Mouse (Mus musculus) embryonic facial prominence, embryonic 14.5 days (tissue): ENCODE data around the gene 3110040N11Rik. TPM values are rescaled to one million over a fixed set of nuclear protein-coding genes. Genes with fewer than 3 reads are reported as not detected.

Source experiments
- ATAC-seq: fragments of 200-750 bp; cut with Nextera tagmentation; 2 replicates; pipeline ENCODE4 v1.8.0; 2017; ENCODE audit warnings: low read depth, moderate number of reproducible peaks, moderate TSS enrichment
- DNase-seq: peaks from one replicate; pipeline ENCODE4 v3.0.0-alpha.2; 2015; ENCODE audit warnings: low spot score
- H3K27ac ChIP-seq: fragments of 300-500 bp; sonication (generic); replicated peaks from 2 replicates; pipeline ENCODE4 v1.5.1; 2014; ENCODE audit warnings: low read depth, mild to moderate bottlenecking, low read length, moderate library complexity
- H3K27me3 ChIP-seq: fragments of 300-500 bp; sonication (generic); replicated peaks from 2 replicates; pipeline ENCODE4 v1.6.1; 2014; ENCODE audit warnings: low read length; ENCODE audit not compliant: control insufficient read depth, insufficient read depth
- H3K36me3 ChIP-seq: fragments of 300-500 bp; sonication (generic); 2 replicates; pipeline ENCODE4 v1.6.1; 2014; ENCODE audit warnings: low read length, mixed read lengths; ENCODE audit not compliant: control insufficient read depth, insufficient read depth
- H3K4me1 ChIP-seq: fragments of 300-500 bp; sonication (generic); 2 replicates; pipeline ENCODE4 v1.6.1; 2014; ENCODE audit warnings: antibody characterized with exemption, low read length; ENCODE audit not compliant: control insufficient read depth, insufficient read depth
- H3K4me2 ChIP-seq: fragments of 300-500 bp; sonication (generic); 2 replicates; pipeline ENCODE4 v1.6.1; 2014; ENCODE audit warnings: low read depth, mild to moderate bottlenecking, low read length, moderate library complexity, mixed read lengths
- H3K4me3 ChIP-seq: fragments of 300-500 bp; sonication (generic); 2 replicates; pipeline ENCODE4 v1.5.1; 2014; ENCODE audit warnings: low read depth, mild to moderate bottlenecking, low read length
- H3K9ac ChIP-seq: fragments of 300-500 bp; sonication (generic); 2 replicates; pipeline ENCODE4 v1.6.1; 2014; ENCODE audit warnings: low read depth, mild to moderate bottlenecking, low read length, moderate library complexity, mixed read lengths
- H3K9me3 ChIP-seq: fragments of 300-500 bp; sonication (generic); 2 replicates; pipeline ENCODE4 v1.6.1; 2016; ENCODE audit warnings: low read length; ENCODE audit not compliant: control insufficient read depth
- WGBS: fragments of 180-500 bp; shearing (Covaris S2); extraction: QIAGEN DNeasy Blood & Tissue Kit; methylation state at CpG from one replicate; pipeline ENCODE4 v1.1.7; 2014; 5-methylcytosine and 5-hydroxymethylcytosine counted together
- polyA plus RNA-seq: library from polyadenylated mRNA; unstranded; fragments of >200 nt; fragmentation: Nextera tagmentation; extraction: Ambion mirVana; gene quantifications from 2 replicates; pipeline ENCODE4 v1.2.1, GENCODE M21; 2014

The 3110040N11Rik gene
- polyA plus RNA-seq, 1 experiment from 2014 or later: 51.3 TPM

- Histone ChIP-seq H3K27ac (peak within 1 kb of the TSS; percentile 86), H3K9me3 (no peaks in the 10 kb centered on the region), H3K4me3 (peak within 1 kb of the TSS; percentile 79), H3K4me1 (peaks cover 11% of the 10 kb centered on the region), H3K4me2 (peak within 1 kb of the TSS; percentile 78), H3K27me3 (no peaks in the 10 kb centered on the region), H3K36me3 (no peaks in the 10 kb centered on the region), H3K9ac (peak within 1 kb of the TSS; percentile 91)
- peak; percentile 96 for ATAC-seq
- WGBS: under 1% methylated on average over 47 of the region's 56 CpGs
- DNase-seq: peak; percentile 98
These were observed 26.8 kb downstream of the 3110040N11Rik start, which contains the start of gene Ramac for GRCm38 (mm10) chr7:81762180-81763109. TSS of gene Ramac (plus strand) at chr7:81762925.

DNA sequence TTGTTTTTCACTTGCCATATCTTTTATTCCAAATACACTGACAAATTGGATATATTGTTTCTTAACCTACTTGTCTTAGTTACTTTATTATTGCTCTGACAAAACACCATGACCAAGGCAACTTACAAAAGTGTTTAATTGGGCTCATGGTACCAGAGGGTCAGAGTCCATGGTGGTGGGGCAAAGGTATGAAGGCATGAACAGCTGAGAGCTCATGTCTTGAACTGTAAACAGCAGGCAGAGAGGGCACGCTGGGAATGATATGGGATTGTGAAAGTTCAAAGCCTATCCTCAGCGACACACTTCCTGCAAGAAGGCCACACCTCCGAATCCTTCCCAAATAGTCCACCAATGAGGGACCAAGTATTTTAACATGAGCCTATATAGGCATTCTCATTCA lies 41.3 kb downstream of the 3110040N11Rik start:
- Histone ChIP-seq H3K4me3 (no peak overlapping the region), H3K9ac (no peak overlapping the region), H3K27me3 (no peaks in the 10 kb centered on the region), H3K9me3 (no peaks in the 10 kb centered on the region), H3K36me3 (no peaks in the 10 kb centered on the region), H3K4me2 (no peak overlapping the region), H3K4me1 (no peaks in the 10 kb centered on the region), H3K27ac (no peak overlapping the region)
- DNase-seq (no peak), ATAC-seq (no peak)
- 84% methylated on average over 3 of the region's 3 CpGs for WGBS

- WGBS: 64% methylated on average over 4 of the region's 4 CpGs
- Histone ChIP-seq H3K27ac (no peak overlapping the region), H3K4me1 (no peaks in the 10 kb centered on the region), H3K9me3 (no peaks in the 10 kb centered on the region), H3K9ac (no peak overlapping the region), H3K27me3 (no peaks in the 10 kb centered on the region), H3K4me3 (no peak overlapping the region), H3K4me2 (no peak overlapping the region), H3K36me3 (no peaks in the 10 kb centered on the region)
- ATAC-seq (no peak), DNase-seq (peak; percentile 58)
These were observed 45.1 kb downstream of the 3110040N11Rik start for GRCm38 (mm10) chr7:81744145-81744544.

GRCm38 (mm10) chr7:81740010-81740409 lies 49.3 kb downstream of the 3110040N11Rik start:
- H3K36me3 ChIP-seq: no peaks in the 10 kb centered on the region
- ATAC-seq: no peak
- DNase-seq: no peak
- WGBS: 90% methylated on average over 7 of the region's 7 CpGs
- no peak overlapping the region for H3K4me2 ChIP-seq
- no peaks in the 10 kb centered on the region for H3K9me3 ChIP-seq
- H3K4me1 ChIP-seq: no peaks in the 10 kb centered on the region
- H3K9ac ChIP-seq: no peak overlapping the region
- H3K4me3 ChIP-seq: no peak overlapping the region
- no peaks in the 10 kb centered on the region for H3K27me3 ChIP-seq
- H3K27ac ChIP-seq: no peak overlapping the region

DNA sequence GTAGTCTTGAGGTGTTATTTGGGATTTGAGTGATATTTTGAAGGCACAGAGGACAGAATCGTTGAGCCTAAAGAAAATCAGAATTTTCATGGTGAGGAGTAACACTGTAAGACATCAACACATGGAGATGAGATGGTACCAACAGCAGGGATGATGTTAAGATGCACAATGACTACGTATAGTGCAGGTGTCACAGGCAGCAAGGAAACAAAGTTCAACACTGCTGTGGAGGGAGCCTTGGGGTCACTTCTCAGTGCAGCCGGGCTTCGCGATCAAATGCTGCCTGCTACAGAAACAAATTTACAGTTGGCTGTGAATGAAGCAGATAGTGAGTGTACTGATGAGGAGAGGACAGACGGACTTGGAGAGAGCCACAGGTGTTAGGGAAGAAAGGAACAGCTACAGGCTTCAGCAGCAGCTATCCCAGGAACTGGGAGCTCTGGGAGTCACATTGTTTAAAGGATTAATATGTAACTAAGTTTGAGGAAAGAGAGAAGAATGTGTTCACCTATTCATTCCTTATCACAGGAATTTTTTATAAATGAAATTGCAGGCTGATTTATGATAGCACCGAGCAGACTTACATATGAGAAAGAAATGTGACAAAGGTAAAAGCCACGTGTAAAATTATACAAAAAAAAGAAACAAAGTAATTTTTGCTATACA lies 50.4 kb downstream of the 3110040N11Rik start:
- H3K27me3 ChIP-seq: no peaks in the 10 kb centered on the region
- H3K9ac ChIP-seq: no peak overlapping the region
- H3K4me1 ChIP-seq: no peaks in the 10 kb centered on the region
- 76% methylated on average over 8 of the region's 8 CpGs for WGBS
- no peak overlapping the region for H3K4me3 ChIP-seq
- no peaks in the 10 kb centered on the region for H3K36me3 ChIP-seq
- no peak overlapping the region for H3K27ac ChIP-seq
- ATAC-seq: no peak
- DNase-seq: no peak
- no peaks in the 10 kb centered on the region for H3K9me3 ChIP-seq
- no peak overlapping the region for H3K4me2 ChIP-seq

DNA sequence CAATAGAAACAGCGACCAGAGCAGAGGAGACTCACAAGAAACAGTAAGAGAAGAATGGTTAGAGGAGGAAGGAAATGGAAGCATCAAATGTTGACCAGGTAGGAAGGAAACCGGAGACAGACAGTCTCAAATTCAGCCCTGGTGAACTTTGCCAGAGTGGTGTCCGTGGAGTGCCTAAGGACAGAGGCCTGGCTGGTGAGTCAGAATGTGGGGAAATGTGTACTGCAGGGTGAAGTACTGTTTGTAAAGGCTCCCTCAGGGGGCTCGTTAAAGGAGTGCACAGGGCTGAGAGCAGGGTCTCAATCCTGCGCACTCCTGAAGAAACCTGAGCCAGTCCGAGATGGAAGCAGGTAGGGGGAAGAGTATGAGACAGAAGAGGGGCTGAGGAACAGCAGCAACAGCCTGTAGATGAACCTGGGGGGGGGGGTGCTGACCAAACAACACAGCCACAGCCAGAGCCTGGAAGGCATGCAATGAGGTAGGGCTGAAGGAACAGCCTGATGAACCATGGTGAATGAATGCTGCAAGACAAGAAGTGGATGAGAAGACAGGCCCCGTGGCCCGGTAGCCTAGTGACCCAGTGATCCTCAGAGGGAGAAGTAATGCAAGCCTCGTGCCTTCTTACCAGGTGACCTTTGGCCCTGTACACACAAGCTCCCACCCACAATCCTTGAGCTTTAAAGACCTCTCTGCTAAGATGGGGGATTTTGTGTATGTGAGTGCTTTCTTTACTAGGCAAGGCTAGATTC lies 53.8 kb downstream of the 3110040N11Rik start:
- no peaks in the 10 kb centered on the region for H3K4me1 ChIP-seq
- H3K27ac ChIP-seq: no peak overlapping the region
- DNase-seq: no peak
- H3K4me3 ChIP-seq: no peak overlapping the region
- H3K9ac ChIP-seq: no peak overlapping the region
- WGBS: 52% methylated on average over 9 of the region's 9 CpGs
- no peaks in the 10 kb centered on the region for H3K36me3 ChIP-seq
- ATAC-seq: no peak
- H3K27me3 ChIP-seq: no peaks in the 10 kb centered on the region
- no peak overlapping the region for H3K4me2 ChIP-seq
- no peaks in the 10 kb centered on the region for H3K9me3 ChIP-seq

DNA sequence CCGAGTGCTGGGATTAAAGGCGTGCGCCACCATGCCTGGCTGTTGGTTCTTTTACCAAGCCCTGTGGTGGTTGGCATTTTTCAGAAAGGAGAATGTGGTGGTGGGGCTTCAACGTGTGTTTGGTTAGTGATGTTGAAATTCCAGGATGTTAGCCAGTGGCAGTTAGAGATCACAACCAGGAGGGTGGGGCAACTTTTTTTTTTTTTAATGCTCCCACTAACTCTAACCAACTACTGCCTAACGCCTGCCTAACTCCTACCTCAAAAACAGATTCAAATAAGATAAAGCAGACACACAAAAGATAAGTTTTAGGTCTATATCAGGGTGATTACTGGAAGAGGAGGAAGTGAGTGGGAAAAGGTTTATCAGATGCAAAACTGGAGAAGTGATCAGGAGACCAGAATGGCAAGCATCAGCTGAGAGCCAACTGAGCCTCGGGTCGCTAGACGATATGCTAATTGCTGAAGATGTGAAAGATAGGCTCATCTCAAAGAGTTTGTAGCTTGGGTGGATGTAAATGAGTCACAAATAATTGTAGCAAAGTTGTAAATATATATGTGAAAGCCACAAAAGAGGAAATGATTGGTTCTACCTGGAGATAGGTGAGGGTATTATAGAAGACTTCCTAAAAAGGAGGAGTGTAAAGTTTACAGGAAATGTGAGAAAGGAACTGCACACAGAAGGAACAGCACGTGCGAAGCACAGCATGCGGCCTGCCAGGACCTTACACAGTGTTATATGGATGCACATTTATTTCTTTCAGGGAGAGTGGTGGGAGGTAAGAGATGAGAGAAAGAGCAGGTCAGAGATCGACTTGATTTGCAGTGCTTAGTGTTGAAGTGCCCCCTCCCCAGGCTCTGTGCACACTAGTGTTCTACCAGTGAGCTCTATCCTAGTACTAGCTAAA lies 56.8 kb downstream of the 3110040N11Rik start:
- DNase-seq (no peak), ATAC-seq (no peak)
- no peak overlapping the region for H3K4me3 ChIP-seq
- no peaks in the 10 kb centered on the region for H3K9me3 ChIP-seq
- no peak overlapping the region for H3K27ac ChIP-seq
- H3K9ac ChIP-seq: no peak overlapping the region
- H3K4me1 ChIP-seq: no peaks in the 10 kb centered on the region
- no peaks in the 10 kb centered on the region for H3K27me3 ChIP-seq
- 84% methylated on average over 12 of the region's 12 CpGs for WGBS
- H3K4me2 ChIP-seq: no peak overlapping the region
- H3K36me3 ChIP-seq: no peaks in the 10 kb centered on the region
